Mouse (Mus musculus) kidney, adult 2 months (tissue): ENCODE measurements around the gene Spx. TPM values are rescaled to one million over a fixed set of nuclear protein-coding genes. Genes with fewer than 3 reads are reported as not detected.

ENCODE experiments used
- DNase-seq: peaks from one replicate; pipeline ENCODE4 v3.0.0; 2021
- H3K27ac ChIP-seq: fragments of 200-500 bp; 2 replicates; pipeline ENCODE4 v1.5.1; 2012; ENCODE audit warnings: low read depth, low read length, control low read depth, inconsistent platforms; ENCODE audit not compliant: insufficient read depth
- H3K27me3 ChIP-seq: fragments of 200-500 bp; replicated peaks from 2 replicates; pipeline ENCODE4 v1.6.1; 2012; ENCODE audit warnings: mild to moderate bottlenecking, moderate library complexity, low read length, inconsistent platforms; ENCODE audit not compliant: control insufficient read depth, insufficient read depth
- H3K36me3 ChIP-seq: fragments of 200-500 bp; 2 replicates; pipeline ENCODE4 v1.6.1; 2012; ENCODE audit warnings: mild to moderate bottlenecking, moderate library complexity, low read length, inconsistent platforms; ENCODE audit not compliant: control insufficient read depth, insufficient read depth
- H3K4me1 ChIP-seq: fragments of 200-500 bp; 2 replicates; pipeline ENCODE4 v1.6.1; 2011; ENCODE audit warnings: low read length; ENCODE audit not compliant: control insufficient read depth, insufficient read depth
- H3K4me3 ChIP-seq: fragments of 200-500 bp; 2 replicates; pipeline ENCODE4 v1.5.1; 2011; ENCODE audit warnings: mild to moderate bottlenecking, low read depth, low read length, control low read depth; ENCODE audit not compliant: insufficient read depth
- CTCF ChIP-seq: fragments of 200-500 bp; conservative IDR thresholded peaks from 2 replicates; pipeline ENCODE4 v1.5.1; 2011; ENCODE audit warnings: low read depth, mild to moderate bottlenecking, control low read depth, low read length, moderate library complexity, mixed read lengths; ENCODE audit not compliant: insufficient read depth, insufficient read length
- POLR2A ChIP-seq: fragments of 200-500 bp; IDR thresholded peaks from one replicate; pipeline ENCODE4 v1.6.1; 2011; ENCODE audit warnings: low read depth, low read length, control low read depth
- WGBS: fragments of 180-500 bp; shearing (Covaris S2); methylation state at CpG from one replicate; pipeline ENCODE4 v1.1.7; 2018; 5-methylcytosine and 5-hydroxymethylcytosine counted together
- polyA plus RNA-seq: library from polyadenylated mRNA; depleted of rRNA; stranded (reverse); fragments of >200 nt; gene quantifications from 2 replicates; pipeline ENCODE4 v1.2.3, GENCODE M21; 2012; rRNA removed

The Spx gene
- polyA plus RNA-seq, 1 experiment: 0.14 TPM

GRCm38 (mm10) chr6:142451381-142451780, 38.1 kb downstream of the Spx start:
- TF ChIP-seq CTCF (no peak), POLR2A (no peak)
- H3K4me1 ChIP-seq: no peaks in the 10 kb centered on the region
- WGBS: 48% methylated on average over 12 of the region's 12 CpGs
- no peak overlapping the region for H3K4me3 ChIP-seq
- peak; percentile 12 for DNase-seq
- no peak overlapping the region for H3K27ac ChIP-seq
- H3K36me3 ChIP-seq: no peaks in the 10 kb centered on the region
- H3K27me3 ChIP-seq: no peaks in the 10 kb centered on the region

GRCm38 (mm10) chr6:142453311-142453710, 40.1 kb downstream of the Spx start:
- Histone ChIP-seq H3K4me1 (no peaks in the 10 kb centered on the region), H3K27ac (no peak overlapping the region), H3K4me3 (no peak overlapping the region), H3K27me3 (no peaks in the 10 kb centered on the region), H3K36me3 (no peaks in the 10 kb centered on the region)
- 78% methylated on average over 2 of the region's 2 CpGs for WGBS
- no peak for DNase-seq
- TF ChIP-seq CTCF (no peak), POLR2A (no peak)

- 72% methylated on average over 7 of the region's 7 CpGs for WGBS
- no peaks in the 10 kb centered on the region for H3K36me3 ChIP-seq
- no peaks in the 10 kb centered on the region for H3K4me1 ChIP-seq
- TF ChIP-seq POLR2A (no peak), CTCF (no peak)
- no peak overlapping the region for H3K27ac ChIP-seq
- H3K27me3 ChIP-seq: no peaks in the 10 kb centered on the region
- no peak for DNase-seq
- H3K4me3 ChIP-seq: no peak overlapping the region
These were observed 42.2 kb downstream of the Spx start for GRCm38 (mm10) chr6:142455314-142455996.

- 53% methylated on average over 7 of the region's 7 CpGs for WGBS
- Histone ChIP-seq H3K4me3 (no peak overlapping the region), H3K27ac (no peak overlapping the region), H3K4me1 (no peaks in the 10 kb centered on the region), H3K27me3 (no peaks in the 10 kb centered on the region), H3K36me3 (no peaks in the 10 kb centered on the region)
- DNase-seq: no peak
- TF ChIP-seq POLR2A: no peak
- TF ChIP-seq CTCF: no peak
These were observed 44.8 kb downstream of the Spx start for GRCm38 (mm10) chr6:142458010-142458409.

- WGBS: 73% methylated on average over 14 of the region's 14 CpGs
- no peaks in the 10 kb centered on the region for H3K27me3 ChIP-seq
- TF ChIP-seq POLR2A: no peak
- TF ChIP-seq CTCF: no peak
- no peak overlapping the region for H3K4me3 ChIP-seq
- no peaks in the 10 kb centered on the region for H3K36me3 ChIP-seq
- H3K27ac ChIP-seq: no peak overlapping the region
- DNase-seq: no peak
- H3K4me1 ChIP-seq: no peaks in the 10 kb centered on the region
These were observed 45.9 kb downstream of the Spx start for GRCm38 (mm10) chr6:142459017-142459678.

- 88% methylated on average over 6 of the region's 6 CpGs for WGBS
- Histone ChIP-seq H3K4me1 (no peaks in the 10 kb centered on the region), H3K4me3 (no peak overlapping the region), H3K36me3 (no peaks in the 10 kb centered on the region), H3K27me3 (no peaks in the 10 kb centered on the region), H3K27ac (no peak overlapping the region)
- TF ChIP-seq POLR2A (no peak), CTCF (no peak)
- DNase-seq: no peak
These were observed 49.0 kb downstream of the Spx start for GRCm38 (mm10) chr6:142462194-142462593.

Other genes with a start within 250 kb of the Spx start
- 41.4 and 41.9 TPM in 2 replicates for gene Slco1a6, start 204.9 kb upstream of the Spx start, polyA plus RNA-seq
- not detected in 2 replicates for gene Iapp, start 115.0 kb upstream of the Spx start, polyA plus RNA-seq
- not detected in 2 replicates for gene Slco1a5, start 90.5 kb upstream of the Spx start, polyA plus RNA-seq
- gene Pyroxd1, start 67.8 kb upstream of the Spx start, polyA plus RNA-seq: 5.6 and 6.0 TPM in 2 replicates
- gene Recql, start 26.4 kb upstream of the Spx start, polyA plus RNA-seq: 2.6 and 4.4 TPM in 2 replicates
- gene Golt1b, start 26.2 kb upstream of the Spx start, polyA plus RNA-seq: 4.6 and 5.5 TPM in 2 replicates
- 11.5 and 14.8 TPM in 2 replicates for gene Gys2, start 59.7 kb downstream of the Spx start, polyA plus RNA-seq
- 2,043 and 2,340 TPM in 2 replicates for gene Ldhb, start 94.5 kb downstream of the Spx start, polyA plus RNA-seq
- 9.4 TPM in 2 replicates for gene Kcnj8, start 158.2 kb downstream of the Spx start, polyA plus RNA-seq